Mouse (Mus musculus): ENCODE data around the gene Aplnr.

DNA sequence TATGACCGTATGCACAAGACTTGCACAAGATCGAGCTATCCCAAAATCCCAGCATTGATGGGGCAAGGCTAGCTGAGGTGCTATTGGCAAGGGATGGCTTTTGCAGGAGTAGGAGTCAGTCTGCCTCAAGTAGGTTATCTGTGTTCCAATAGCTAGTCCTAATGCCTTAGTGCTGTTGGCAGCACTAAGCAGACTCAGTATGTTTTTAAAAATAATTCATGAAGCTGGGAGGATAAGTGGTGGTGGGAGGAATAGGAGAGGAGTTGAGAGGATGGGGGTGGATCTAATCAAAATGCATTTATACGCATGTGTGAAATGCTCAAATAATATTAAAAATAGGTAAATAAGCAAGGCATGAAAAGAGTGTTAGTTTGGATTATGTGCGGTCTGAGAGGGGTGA, 44.7 kb upstream of the Aplnr start:
- TF ChIP-seq CTCF (IDR thresholded peaks at IDR 0.05; ENCODE audit: borderline replicate concordance, extremely low read depth, insufficient read depth, insufficient read length) (no peak), POLR2A (IDR thresholded peaks at IDR 0.05; ENCODE audit: borderline replicate concordance, extremely low read depth, insufficient read depth, insufficient read length, poor library complexity, severe bottlenecking) (no peak)
